Mouse (Mus musculus) kidney, embryonic 16.5 days (tissue): ENCODE data around the gene Shroom3. TPM values are rescaled to one million over a fixed set of nuclear protein-coding genes. Genes with fewer than 3 reads are reported as not detected.

ENCODE experiments used
- ATAC-seq: fragments of 200-750 bp; cut with Nextera tagmentation; 2 replicates; pipeline ENCODE4 v1.8.0; 2017; ENCODE audit warnings: moderate TSS enrichment; ENCODE audit not compliant: low FRiP score, low TSS enrichment
- H3K27ac ChIP-seq: fragments of 300-500 bp; sonication (generic); 2 replicates; pipeline ENCODE4 v1.5.1; 2014; ENCODE audit warnings: low read length
- H3K27me3 ChIP-seq: fragments of 300-500 bp; sonication (generic); 2 replicates; pipeline ENCODE4 v1.6.1; 2014; ENCODE audit warnings: low read length, control low read depth, mixed read lengths; ENCODE audit not compliant: insufficient read depth
- H3K36me3 ChIP-seq: fragments of 300-500 bp; sonication (generic); 2 replicates; pipeline ENCODE4 v1.6.1; 2014; ENCODE audit warnings: low read length, control low read depth, mixed read lengths; ENCODE audit not compliant: insufficient read depth
- H3K4me1 ChIP-seq: fragments of 300-500 bp; sonication (generic); 2 replicates; pipeline ENCODE4 v1.6.1; 2014; ENCODE audit warnings: low read length, control low read depth, mixed read lengths; ENCODE audit not compliant: insufficient read depth
- H3K4me2 ChIP-seq: fragments of 300-500 bp; sonication (generic); replicated peaks from 2 replicates; pipeline ENCODE4 v1.6.1; 2014; ENCODE audit warnings: low read depth, low read length
- H3K4me3 ChIP-seq: fragments of 300-500 bp; sonication (generic); 2 replicates; pipeline ENCODE4 v1.5.1; 2014; ENCODE audit warnings: mild to moderate bottlenecking, low read length
- H3K9ac ChIP-seq: fragments of 300-500 bp; sonication (generic); replicated peaks from 2 replicates; pipeline ENCODE4 v1.6.1; 2014; ENCODE audit warnings: low read length
- H3K9me3 ChIP-seq: fragments of 300-500 bp; sonication (generic); 2 replicates; pipeline ENCODE4 v1.6.1; 2016; ENCODE audit warnings: low read length, control low read depth
- WGBS: fragments of 180-500 bp; shearing (Covaris S2); extraction: QIAGEN DNeasy Blood & Tissue Kit; methylation state at CpG from one replicate; pipeline ENCODE4 v1.1.7; 2014; 5-methylcytosine and 5-hydroxymethylcytosine counted together
- polyA plus RNA-seq: library from polyadenylated mRNA; unstranded; fragments of >200 nt; fragmentation: Nextera tagmentation; extraction: Ambion mirVana; gene quantifications from 2 replicates; pipeline ENCODE4 v1.2.1, GENCODE M21; 2015

Gene Shroom3
- polyA plus RNA-seq, 1 experiment from 2014 or later: 8.3 TPM

DNA sequence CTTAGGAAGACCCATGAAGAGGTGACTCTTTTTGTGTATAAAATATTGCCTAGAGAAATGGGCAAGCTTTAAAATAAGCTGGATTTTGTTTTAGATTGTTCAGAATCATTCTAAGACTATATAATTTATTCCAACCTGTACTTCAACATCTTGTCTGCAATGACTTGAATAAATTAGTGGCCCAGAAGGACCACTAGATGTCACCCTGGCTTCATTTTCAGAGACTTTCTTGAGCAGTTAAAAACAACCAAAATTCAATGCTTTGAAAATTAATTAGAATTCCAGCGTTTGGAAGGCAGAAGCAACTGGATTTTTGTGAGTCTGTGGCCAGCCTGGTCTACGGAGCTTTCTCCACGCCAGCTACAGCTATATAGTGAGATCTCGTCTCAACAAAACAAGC, 3.8 kb upstream of the Shroom3 start:
- H3K4me3 ChIP-seq: no peak overlapping the region
- ATAC-seq: no peak
- peaks cover 4% of the 10 kb centered on the region; the same call in 1 of the 2 replicates for H3K4me1 ChIP-seq
- H3K9ac ChIP-seq: no peak overlapping the region
- 35% methylated on average over 4 of the region's 4 CpGs for WGBS
- H3K27me3 ChIP-seq: peaks cover 3% of the 10 kb centered on the region; the same call in 1 of the 2 replicates
- H3K27ac ChIP-seq: no peak overlapping the region
- no peak overlapping the region for H3K4me2 ChIP-seq
- no peaks in the 10 kb centered on the region for H3K36me3 ChIP-seq
- H3K9me3 ChIP-seq: no peaks in the 10 kb centered on the region

GRCm38 (mm10) chr5:92681861-92682260, 1.4 kb upstream of the Shroom3 start:
- 91% methylated on average over 10 of the region's 10 CpGs for WGBS
- no peak for ATAC-seq

GRCm38 (mm10) chr5:92682621-92683348, 450 bp upstream of the Shroom3 start:
- WGBS: 3% methylated on average over 39 of the region's 39 CpGs
- Histone ChIP-seq H3K36me3 (no peaks in the 10 kb centered on the region), H3K27ac (no peak overlapping the region), H3K9me3 (no peaks in the 10 kb centered on the region), H3K27me3 (peaks cover 3% of the 10 kb centered on the region; the same call in 1 of the 2 replicates), H3K9ac (peak overlapping the region; percentile 69), H3K4me2 (peak overlapping the region; percentile 98), H3K4me3 (peak overlapping the region; percentile 61), H3K4me1 (no peaks in the 10 kb centered on the region)
- no peak for ATAC-seq

More at GRCm38 (mm10) chr5:92681861-92682260, 1.4 kb upstream of the Shroom3 start:
- H3K36me3 ChIP-seq: no peaks in the 10 kb centered on the region
- no peak overlapping the region for H3K4me3 ChIP-seq
- H3K4me1 ChIP-seq: no peaks in the 10 kb centered on the region
- H3K9ac ChIP-seq: no peak overlapping the region
- no peak overlapping the region for H3K27ac ChIP-seq
- H3K27me3 ChIP-seq: peaks cover 3% of the 10 kb centered on the region; the same call in 1 of the 2 replicates
- no peaks in the 10 kb centered on the region for H3K9me3 ChIP-seq
- no peak overlapping the region for H3K4me2 ChIP-seq

DNA sequence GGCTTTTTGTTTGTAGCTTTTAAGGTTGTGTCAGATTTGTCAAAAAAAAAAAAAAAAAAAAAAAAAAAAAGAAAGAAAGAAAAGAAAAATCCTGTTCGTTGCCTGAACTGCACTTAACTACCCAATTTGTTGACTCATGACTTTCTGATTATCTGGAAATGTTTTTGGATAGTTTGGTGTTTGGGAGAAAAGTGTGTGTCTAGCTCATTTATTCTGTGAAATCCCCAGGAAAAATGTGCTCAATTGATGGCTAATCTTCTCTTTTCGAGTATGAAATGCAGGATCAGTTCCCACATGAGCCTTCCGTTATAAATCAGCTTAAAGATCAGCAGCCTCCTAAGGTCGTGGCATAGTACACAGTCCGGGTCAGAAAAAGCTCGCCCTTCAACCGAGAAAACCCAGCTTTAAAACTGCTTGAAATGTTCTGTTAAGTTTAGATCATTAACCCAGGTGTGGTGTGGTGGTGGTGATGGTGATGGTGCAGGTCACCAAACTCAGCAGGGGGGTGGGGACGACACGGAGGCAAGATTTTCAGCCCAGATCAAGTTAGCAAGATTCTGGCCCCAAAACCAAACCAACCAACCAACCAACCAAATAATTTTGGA, 738 bp downstream of the Shroom3 start:
- Histone ChIP-seq H3K36me3 (no peaks in the 10 kb centered on the region), H3K27ac (no peak overlapping the region), H3K9me3 (no peaks in the 10 kb centered on the region), H3K9ac (peak overlapping the region; percentile 69; the same call in 1 of the 2 replicates), H3K27me3 (peaks cover 3% of the 10 kb centered on the region; the same call in 1 of the 2 replicates), H3K4me3 (peak overlapping the region; percentile 61), H3K4me2 (peak overlapping the region; percentile 98), H3K4me1 (no peaks in the 10 kb centered on the region)
- no peak for ATAC-seq
- 33% methylated on average over 9 of the region's 9 CpGs for WGBS

DNA sequence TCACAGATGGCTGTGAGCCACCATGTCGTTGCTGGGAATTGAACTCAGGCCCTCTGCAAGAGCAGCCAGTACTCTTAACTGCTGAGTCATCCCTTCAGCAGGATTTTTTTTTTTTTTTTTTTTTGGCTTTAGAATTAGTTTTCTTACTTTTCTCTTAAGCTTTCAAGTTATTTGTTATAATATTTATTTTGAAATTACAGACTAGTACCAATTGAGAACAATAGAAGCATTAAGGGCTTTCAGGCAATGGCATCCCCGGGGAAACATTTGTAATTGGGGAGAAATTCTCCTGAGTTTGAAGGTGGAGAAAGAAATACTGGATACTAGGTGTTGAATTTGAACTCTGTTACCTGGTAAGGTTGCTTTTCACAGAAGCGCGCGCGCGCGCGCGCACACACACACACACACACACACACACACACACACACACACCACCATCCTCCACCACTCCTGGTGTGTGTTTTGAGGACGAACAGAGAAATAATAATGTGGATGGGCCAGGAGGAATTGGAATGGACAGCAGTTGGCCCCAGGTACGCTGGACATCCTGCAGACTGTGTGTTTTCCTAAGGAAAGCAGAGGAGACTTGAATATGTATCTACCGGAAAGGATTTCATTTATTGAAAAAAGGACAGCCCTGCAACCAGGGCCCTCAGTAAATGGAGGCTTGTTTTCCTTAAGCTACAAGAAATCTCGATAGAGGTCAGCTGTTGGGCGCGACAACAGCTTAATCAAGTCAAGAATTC, 1.7 kb downstream of the Shroom3 start:
- no peak overlapping the region for H3K27ac ChIP-seq
- H3K4me1 ChIP-seq: no peaks in the 10 kb centered on the region
- H3K36me3 ChIP-seq: no peaks in the 10 kb centered on the region
- no peaks in the 10 kb centered on the region for H3K9me3 ChIP-seq
- no peak for ATAC-seq
- H3K9ac ChIP-seq: no peak overlapping the region
- peaks cover 3% of the 10 kb centered on the region; the same call in 1 of the 2 replicates for H3K27me3 ChIP-seq
- no peak overlapping the region for H3K4me2 ChIP-seq
- WGBS: 92% methylated on average over 16 of the region's 16 CpGs
- no peak overlapping the region for H3K4me3 ChIP-seq

DNA sequence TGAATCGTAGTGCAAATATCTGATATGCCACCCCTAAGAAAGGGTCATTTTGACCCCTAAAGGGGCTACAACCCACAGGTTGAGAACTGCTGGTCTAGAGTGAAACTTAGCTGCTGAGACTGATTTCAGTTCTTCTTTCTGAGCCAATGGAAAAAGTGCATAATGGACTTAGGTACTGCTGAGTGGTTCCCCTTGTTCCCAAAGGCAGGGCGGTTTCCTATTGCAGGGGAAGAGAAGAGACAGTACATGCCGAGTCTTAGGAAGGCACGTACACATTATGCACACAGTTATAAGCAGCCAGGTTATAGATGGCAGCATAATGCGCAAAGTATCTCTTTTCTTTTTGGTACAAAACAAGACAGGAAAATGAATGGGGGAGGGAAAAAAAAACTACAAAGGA, 4.9 kb downstream of the Shroom3 start:
- Histone ChIP-seq H3K4me3 (no peak overlapping the region), H3K27ac (no peak overlapping the region), H3K9ac (no peak overlapping the region), H3K4me1 (no peaks in the 10 kb centered on the region), H3K27me3 (no peaks in the 10 kb centered on the region), H3K36me3 (no peaks in the 10 kb centered on the region), H3K9me3 (no peaks in the 10 kb centered on the region), H3K4me2 (no peak overlapping the region)
- ATAC-seq: no peak
- WGBS: 90% methylated on average over 5 of the region's 5 CpGs

DNA sequence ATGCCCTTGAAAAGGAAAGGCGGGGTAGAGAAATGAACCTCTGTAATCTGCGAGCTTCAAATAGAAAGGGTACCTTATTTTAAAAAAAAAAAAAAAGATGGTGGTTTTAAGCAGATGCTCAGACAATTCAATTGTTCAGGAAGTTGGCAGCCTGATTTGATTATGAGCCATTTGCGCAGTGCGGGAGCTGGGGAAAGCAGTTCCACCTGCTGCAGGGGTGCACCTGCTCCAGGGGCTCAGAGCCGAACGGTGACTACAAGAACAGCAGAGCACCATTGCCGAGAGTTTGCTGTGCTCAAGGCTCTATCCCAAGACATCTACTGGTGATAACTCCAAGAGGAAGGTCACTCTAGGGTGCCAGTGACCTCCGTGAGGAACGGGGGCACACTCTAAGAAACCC, 5.3 kb downstream of the Shroom3 start:
- H3K27me3 ChIP-seq: no peaks in the 10 kb centered on the region
- no peaks in the 10 kb centered on the region for H3K9me3 ChIP-seq
- ATAC-seq: no peak
- no peak overlapping the region for H3K4me2 ChIP-seq
- no peak overlapping the region for H3K27ac ChIP-seq
- H3K9ac ChIP-seq: no peak overlapping the region
- H3K4me3 ChIP-seq: no peak overlapping the region
- no peaks in the 10 kb centered on the region for H3K36me3 ChIP-seq
- 91% methylated on average over 9 of the region's 9 CpGs for WGBS
- H3K4me1 ChIP-seq: no peaks in the 10 kb centered on the region

GRCm38 (mm10) chr5:92692206-92693007, 9.2 kb downstream of the Shroom3 start:
- WGBS: 50% methylated on average over 16 of the region's 16 CpGs
- no peaks in the 10 kb centered on the region for H3K36me3 ChIP-seq
- H3K27ac ChIP-seq: no peak overlapping the region
- H3K9me3 ChIP-seq: no peaks in the 10 kb centered on the region
- H3K4me2 ChIP-seq: no peak overlapping the region
- no peak overlapping the region for H3K9ac ChIP-seq
- peak; percentile 35; the same call in 1 of the 2 replicates for ATAC-seq
- H3K4me1 ChIP-seq: no peaks in the 10 kb centered on the region
- H3K27me3 ChIP-seq: no peaks in the 10 kb centered on the region
- no peak overlapping the region for H3K4me3 ChIP-seq

GRCm38 (mm10) chr5:92693744-92694143, 10.5 kb downstream of the Shroom3 start:
- H3K36me3 ChIP-seq: no peaks in the 10 kb centered on the region
- WGBS: 90% methylated on average over 3 of the region's 3 CpGs
- no peak for ATAC-seq
- no peak overlapping the region for H3K27ac ChIP-seq
- H3K9ac ChIP-seq: no peak overlapping the region
- H3K4me2 ChIP-seq: no peak overlapping the region
- H3K4me1 ChIP-seq: peaks cover 9% of the 10 kb centered on the region; the same call in 1 of the 2 replicates
- H3K4me3 ChIP-seq: no peak overlapping the region
- H3K9me3 ChIP-seq: no peaks in the 10 kb centered on the region
- no peaks in the 10 kb centered on the region for H3K27me3 ChIP-seq
